Mouse (Mus musculus) thymus, adult 2 months (tissue): ENCODE results near the gene Man1c1. TPM values are rescaled to one million over a fixed set of nuclear protein-coding genes. Genes with fewer than 3 reads are reported as not detected.

Experiments
- DNase-seq: peaks from one replicate; pipeline ENCODE4 v3.0.0; 2021
- H3K27ac ChIP-seq: fragments of 200-500 bp; 2 replicates; pipeline ENCODE4 v1.5.1; 2012; ENCODE audit warnings: low read length, control low read depth; ENCODE audit not compliant: control insufficient read depth, insufficient read depth
- H3K27me3 ChIP-seq: fragments of 200-500 bp; 2 replicates; pipeline ENCODE4 v1.6.1; 2012; ENCODE audit warnings: mild to moderate bottlenecking, low read length, moderate library complexity, mixed read lengths; ENCODE audit not compliant: control insufficient read depth, insufficient read depth
- H3K36me3 ChIP-seq: fragments of 200-500 bp; 2 replicates; pipeline ENCODE4 v1.6.1; 2012; ENCODE audit warnings: mild to moderate bottlenecking, low read length, moderate library complexity; ENCODE audit not compliant: control insufficient read depth, insufficient read depth
- H3K4me1 ChIP-seq: fragments of 200-500 bp; replicated peaks from 2 replicates; pipeline ENCODE4 v1.6.1; 2012; ENCODE audit warnings: low read length; ENCODE audit not compliant: control insufficient read depth, insufficient read depth
- H3K4me3 ChIP-seq: fragments of 200-500 bp; 2 replicates; pipeline ENCODE4 v1.5.1; 2012; ENCODE audit warnings: mild to moderate bottlenecking, low read length, control low read depth, moderate library complexity; ENCODE audit not compliant: control insufficient read depth, insufficient read depth
- CTCF ChIP-seq: fragments of 200-500 bp; IDR thresholded peaks from 2 replicates; pipeline ENCODE4 v1.5.1; 2012; ENCODE audit warnings: mild to moderate bottlenecking, control low read depth, low read length, moderate library complexity, borderline replicate concordance; ENCODE audit not compliant: control insufficient read depth, poor library complexity, insufficient read depth; ENCODE audit errors: extremely low read depth
- POLR2A ChIP-seq: fragments of 200-500 bp; IDR thresholded peaks from 2 replicates; pipeline ENCODE4 v1.6.1; 2012; ENCODE audit warnings: mild to moderate bottlenecking, low read length, control low read depth, moderate library complexity; ENCODE audit not compliant: control insufficient read depth, poor library complexity, insufficient read depth; ENCODE audit errors: extremely low read depth
- WGBS: fragments of 180-500 bp; shearing (Covaris S2); methylation state at CpG from one replicate; pipeline ENCODE4 v1.1.7; 2018; 5-methylcytosine and 5-hydroxymethylcytosine counted together
- polyA plus RNA-seq: library from polyadenylated mRNA; depleted of rRNA; stranded (reverse); fragments of >200 nt; gene quantifications from 2 replicates; pipeline ENCODE4 v1.2.3, GENCODE M21; 2012

Man1c1 gene
- polyA plus RNA-seq, 1 experiment, result 5.5 TPM

- WGBS, result 95% methylated on average over 4 of the region's 4 CpGs
- no peaks in the 10 kb centered on the region for H3K36me3 ChIP-seq
- H3K27me3 ChIP-seq, result no peaks in the 10 kb centered on the region
- DNase-seq, result no peak
- H3K27ac ChIP-seq, result no peak overlapping the region
- TF ChIP-seq POLR2A, result no peak
- no peak overlapping the region for H3K4me3 ChIP-seq
- H3K4me1 ChIP-seq, result no peaks in the 10 kb centered on the region
Observed at GRCm38 (mm10) chr4:134626350-134626749, 77.7 kb downstream of the Man1c1 start.

DNA sequence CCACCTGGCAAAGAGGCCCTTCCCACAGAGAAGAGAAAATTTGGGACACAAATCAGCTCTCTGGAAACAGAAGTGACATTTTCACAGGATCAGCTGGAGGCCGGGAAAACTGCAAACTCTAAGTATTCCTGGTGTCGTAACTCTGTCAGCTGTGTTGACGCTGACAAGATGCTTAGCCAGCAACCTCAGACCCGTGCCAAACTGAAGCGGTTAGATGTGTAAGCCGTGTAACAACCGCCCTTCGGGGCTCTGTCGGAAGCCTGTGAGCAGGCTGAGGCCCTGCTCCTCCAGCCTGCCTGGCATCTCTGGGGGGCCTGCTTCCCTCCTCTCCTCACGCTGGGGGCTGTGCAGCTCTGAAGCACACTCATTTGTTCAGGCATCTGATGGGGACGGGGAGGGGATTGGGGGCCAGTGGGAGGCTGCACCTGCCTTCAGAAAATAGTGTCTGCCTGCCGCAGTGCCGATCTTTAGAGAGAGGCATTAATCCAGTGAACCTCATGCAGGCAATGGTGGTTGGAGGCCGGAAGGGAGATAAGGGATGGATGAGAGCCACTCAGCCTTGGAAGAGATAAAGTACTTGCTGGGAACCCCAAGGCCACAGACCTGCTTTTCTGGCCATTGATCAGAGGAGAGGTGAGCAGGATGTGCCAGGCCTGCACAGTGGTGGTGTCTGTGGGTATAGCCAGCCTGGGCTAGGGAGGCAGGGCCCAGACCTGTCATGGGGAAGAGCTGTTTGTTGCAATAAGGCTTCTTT, 79.8 kb downstream of the Man1c1 start:
- H3K27ac ChIP-seq, result no peak overlapping the region
- DNase-seq, result no peak

DNA sequence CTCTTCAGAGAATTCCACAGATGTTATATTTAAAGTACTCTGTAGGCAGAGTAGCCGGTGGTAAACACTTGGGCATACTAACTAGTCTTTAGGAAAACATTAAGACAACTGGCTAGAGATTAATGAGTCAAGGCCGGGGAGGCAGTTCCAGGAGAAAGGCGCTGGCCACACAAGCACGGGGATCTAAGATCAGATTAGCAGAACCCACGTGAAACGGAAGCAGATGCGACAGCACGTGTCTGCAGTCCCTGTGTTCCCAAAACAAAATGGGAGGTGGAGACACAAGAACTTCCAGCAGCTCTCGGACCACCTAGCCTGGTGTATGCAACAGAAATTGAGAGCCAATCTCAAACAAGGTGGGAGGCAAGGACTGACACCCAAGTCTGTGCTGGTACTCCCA, 82.4 kb downstream of the Man1c1 start:
- no peak overlapping the region for H3K4me3 ChIP-seq
- no peaks in the 10 kb centered on the region for H3K4me1 ChIP-seq
- DNase-seq, result no peak
- H3K27ac ChIP-seq, result no peak overlapping the region
- 94% methylated on average over 9 of the region's 9 CpGs for WGBS
- TF ChIP-seq POLR2A (no peak), CTCF (no peak)
- H3K36me3 ChIP-seq, result no peaks in the 10 kb centered on the region
- no peaks in the 10 kb centered on the region for H3K27me3 ChIP-seq

More for the DNA sequence above, 79.8 kb downstream of the Man1c1 start:
- H3K4me3 ChIP-seq, result no peak overlapping the region
- H3K27me3 ChIP-seq, result no peaks in the 10 kb centered on the region
- WGBS, result 92% methylated on average over 14 of the region's 14 CpGs
- H3K36me3 ChIP-seq, result no peaks in the 10 kb centered on the region
- TF ChIP-seq CTCF (no peak), POLR2A (no peak)
- no peaks in the 10 kb centered on the region for H3K4me1 ChIP-seq

GRCm38 (mm10) chr4:134620246-134620645, 83.8 kb downstream of the Man1c1 start:
- H3K27me3 ChIP-seq, result no peaks in the 10 kb centered on the region
- DNase-seq, result no peak
- WGBS, result 97% methylated on average over 8 of the region's 8 CpGs
- no peak overlapping the region for H3K27ac ChIP-seq
- H3K4me3 ChIP-seq, result no peak overlapping the region
- TF ChIP-seq CTCF (no peak), POLR2A (no peak)
- H3K4me1 ChIP-seq, result no peaks in the 10 kb centered on the region
- no peaks in the 10 kb centered on the region for H3K36me3 ChIP-seq

DNA sequence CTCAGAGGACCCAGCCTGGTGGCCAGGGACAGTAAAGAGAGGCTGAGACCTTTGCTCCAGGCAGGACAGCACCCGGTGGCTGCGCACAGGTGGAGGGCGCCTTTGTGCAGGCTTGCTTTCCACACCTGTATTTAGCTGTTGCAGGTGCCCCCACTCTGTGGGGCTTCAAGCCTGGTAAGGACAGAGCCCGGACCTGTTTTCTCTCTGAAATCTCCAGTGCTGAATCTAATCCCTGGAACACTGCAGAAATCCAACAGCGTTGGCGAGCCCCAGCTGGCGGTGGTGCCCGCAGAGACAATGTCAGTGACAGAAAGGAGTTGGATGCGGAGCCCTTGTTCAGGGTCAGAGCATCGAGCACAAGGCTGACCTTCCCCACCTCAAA, 84.6 kb downstream of the Man1c1 start:
- no peaks in the 10 kb centered on the region for H3K36me3 ChIP-seq
- H3K4me1 ChIP-seq, result no peaks in the 10 kb centered on the region
- no peaks in the 10 kb centered on the region for H3K27me3 ChIP-seq
- H3K4me3 ChIP-seq, result no peak overlapping the region
- no peak for DNase-seq
- no peak for TF ChIP-seq CTCF
- TF ChIP-seq POLR2A, result no peak
- H3K27ac ChIP-seq, result no peak overlapping the region
- WGBS, result 89% methylated on average over 10 of the region's 10 CpGs

GRCm38 (mm10) chr4:134618810-134619488, 85.1 kb downstream of the Man1c1 start:
- Histone ChIP-seq H3K27me3 (no peaks in the 10 kb centered on the region), H3K27ac (no peak overlapping the region; the same call in 1 of the 2 replicates), H3K4me1 (no peaks in the 10 kb centered on the region), H3K36me3 (no peaks in the 10 kb centered on the region), H3K4me3 (no peak overlapping the region)
- 38% methylated on average over 13 of the region's 13 CpGs for WGBS
- no peak for DNase-seq
- TF ChIP-seq POLR2A (no peak), CTCF (no peak)
